Comparison of ENCODE assay signal across 21 mouse cellular contexts in genomic region chr2:15163732-15164418, GRCm38 (mm10).
A peak's percentile ranks its signal among the peaks of the same experiment; 100 is the strongest.
DNase-seq lines count a peak whose midpoint lies in the region; ATAC-seq and TF ChIP-seq lines count a peak whose summit lies in the region.
"Had no signal": no experiment of that assay in that cellular context is flagged by ENCODE, and none has a peak within 500 bp of the region (broad histone marks: within the 10 kb centered on the region; RNA-seq: fewer than 3 reads in every experiment).

No protein-coding gene starts in this region.

- ATAC-seq in heart, embryonic 12.5 days (ENCODE audit: insufficient number of reproducible peaks, low FRiP score): peak; percentile 92
- peak; percentile 90 for ATAC-seq in erythroblast, adult 5-6 weeks (replicated peaks; ENCODE audit: low FRiP score, poor library complexity, severe bottlenecking)
- peak; percentile 96 for ATAC-seq in liver, embryonic 14.5 days (ENCODE audit: insufficient read depth)
- ATAC-seq: CD4-positive, CD25-positive, alpha-beta regulatory T cell, adult 4 months; forebrain, embryonic 15.5 days; hindbrain, postnatal 0 days had no signal

- TF ChIP-seq EP300 in liver, embryonic 14.5 days (IDR thresholded peaks at IDR 0.05; ENCODE audit: low read depth): peak; percentile 96

- 73% methylated on average over 6 of the region's 6 CpGs for WGBS in heart, embryonic 12.5 days
- WGBS in liver, embryonic 14.5 days (ENCODE audit: insufficient replicate concordance): 18% methylated on average over 6 of the region's 6 CpGs

- no peaks in the 10 kb centered on the region; the same call in 1 of the 2 replicates for H3K9me3 ChIP-seq in heart, embryonic 12.5 days (replicated peaks)
- H3K9me3 ChIP-seq in liver, embryonic 14.5 days (ENCODE audit: control insufficient read depth, low read length): no peaks in the 10 kb centered on the region
- H3K9me3 ChIP-seq: embryonic facial prominence, embryonic 10.5 days; forebrain, embryonic 15.5 days; heart, embryonic 15.5 days; hindbrain, embryonic 10.5 days had no signal

- no peak for TF ChIP-seq CTCF in liver, embryonic 14.5 days (IDR thresholded peaks at IDR 0.05; ENCODE audit: low read depth)

- no peaks in the 10 kb centered on the region for H3K27me3 ChIP-seq in heart, embryonic 12.5 days (replicated peaks)
- H3K27me3 ChIP-seq in liver, embryonic 14.5 days (ENCODE audit: control insufficient read depth, insufficient read depth, low read length): no peaks in the 10 kb centered on the region
- H3K27me3 ChIP-seq: forebrain, embryonic 15.5 days; heart, embryonic 15.5 days had no signal

- no peak overlapping the region for H3K27ac ChIP-seq in heart, embryonic 12.5 days (ENCODE audit: poor library complexity, severe bottlenecking)
- peak overlapping the region; percentile 92 for H3K27ac ChIP-seq in liver, embryonic 14.5 days
- H3K27ac ChIP-seq: embryonic facial prominence, embryonic 10.5 days; forebrain, embryonic 15.5 days; heart, embryonic 15.5 days; hindbrain, embryonic 10.5 days; hindbrain, postnatal 0 days had no signal

- no peaks in the 10 kb centered on the region for H3K4me1 ChIP-seq in heart, embryonic 12.5 days (replicated peaks)
- H3K4me1 ChIP-seq in liver, embryonic 14.5 days (replicated peaks; ENCODE audit: control insufficient read depth in 2 of 2, insufficient read depth in 2 of 2, low read length in 1 of 2): peaks cover 35% of the 10 kb centered on the region in 2 experiments
- H3K4me1 ChIP-seq: embryonic facial prominence, embryonic 10.5 days; forebrain, embryonic 15.5 days; heart, embryonic 15.5 days; hindbrain, embryonic 10.5 days had no signal

- no peak for DNase-seq in heart, postnatal 4 days
- DNase-seq in liver, embryonic 14.5 days (ENCODE audit: low read depth in 3 of 3, low spot score in 3 of 3): peak; percentile 77 to 81 (median 80)
- no peak for DNase-seq in layer of hippocampus, adult 18-20 months (ENCODE audit: low spot score in 2 of 2)
- DNase-seq in kidney, adult 9 months: no peak
- no peak for DNase-seq in adipocyte (ENCODE audit: low spot score)
- DNase-seq: cerebellum, adult 11 months; cerebellum, postnatal 36 days; gastrocnemius, postnatal 14 days; heart, adult 18-20 months; kidney, adult 18-20 months; kidney, postnatal 14 days; lung, adult 2 months; right cerebral cortex, postnatal 25 days had no signal

- H3K4me2 ChIP-seq in heart, embryonic 12.5 days: no peak overlapping the region
- H3K4me2 ChIP-seq in liver, embryonic 14.5 days (ENCODE audit: low read depth): peak overlapping the region; percentile 59
- H3K4me2 ChIP-seq: forebrain, embryonic 15.5 days; heart, embryonic 15.5 days had no signal

- H3K36me3 ChIP-seq in heart, embryonic 12.5 days: no peaks in the 10 kb centered on the region
- H3K36me3 ChIP-seq in liver, embryonic 14.5 days (replicated peaks; ENCODE audit: control insufficient read depth, insufficient read depth, low read depth): no peaks in the 10 kb centered on the region
- H3K36me3 ChIP-seq: embryonic facial prominence, embryonic 10.5 days; forebrain, embryonic 15.5 days; heart, embryonic 15.5 days; hindbrain, embryonic 10.5 days had no signal

- H3K4me3 ChIP-seq in heart, embryonic 12.5 days: no peak overlapping the region
- H3K4me3 ChIP-seq in liver, embryonic 14.5 days (ENCODE audit: insufficient read depth in 1 of 2, low read depth in 2 of 2, low read length in 2 of 2): no peak overlapping the region
- H3K4me3 ChIP-seq: embryonic facial prominence, embryonic 10.5 days; forebrain, embryonic 15.5 days; heart, embryonic 15.5 days; hindbrain, embryonic 10.5 days had no signal

- no peak overlapping the region for H3K9ac ChIP-seq in heart, embryonic 12.5 days
- H3K9ac ChIP-seq in liver, embryonic 14.5 days (replicated peaks): peak overlapping the region; percentile 47
- H3K9ac ChIP-seq: forebrain, embryonic 15.5 days; heart, embryonic 15.5 days had no signal

Comparison
In these comparisons a context has a peak if more than half of its experiments do, and no peak if none do; other contexts are left out.
1. DNase-seq: peak in liver, embryonic 14.5 days (3 of 3); none in heart, postnatal 4 days (single experiment), layer of hippocampus, adult 18-20 months (0 of 2), kidney, adult 9 months (single experiment) and adipocyte (single experiment).
2. Peak in every context shown above with its lines, with median percentiles within 50 percentile points of each other: ATAC-seq.